In the genomic region with DNA sequence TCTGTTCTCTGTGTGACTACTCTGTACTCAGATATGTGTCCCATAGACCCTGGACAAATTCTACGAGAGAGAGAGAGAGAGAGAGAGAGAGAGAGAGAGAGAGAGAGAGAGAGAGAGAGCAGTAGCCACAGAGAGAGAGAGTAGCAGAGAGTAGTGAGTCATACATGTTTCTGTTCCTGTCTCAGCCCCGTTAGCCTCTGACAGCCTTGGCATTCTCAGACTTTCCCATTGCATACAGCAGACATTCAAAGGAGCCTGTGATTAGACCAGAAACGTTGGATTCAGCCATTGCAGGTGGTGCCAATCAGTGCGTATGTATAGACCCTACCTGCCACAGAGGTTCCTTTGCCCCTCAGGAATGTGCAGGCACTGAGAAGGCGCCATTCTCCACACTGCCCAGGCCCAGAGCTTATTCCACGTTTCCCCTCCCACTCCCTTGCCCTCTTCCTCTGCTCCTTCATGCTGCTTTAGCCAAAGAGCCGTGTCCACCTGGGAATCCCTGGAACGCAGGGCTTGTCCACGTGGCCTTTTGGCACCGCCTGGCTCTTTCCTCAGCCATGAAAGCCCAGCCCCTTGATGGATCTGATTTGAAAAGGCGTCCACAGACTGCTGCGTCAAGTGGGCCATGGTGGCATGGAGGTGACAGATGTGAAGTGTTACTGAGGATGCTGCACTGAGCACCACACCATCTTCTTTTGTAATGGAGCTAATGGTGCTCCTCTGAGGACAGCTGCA, we compare ENCODE assay signal across 18 mouse cellular contexts.
DNase-seq lines count a peak whose midpoint lies in the region; ATAC-seq lines count a peak whose summit lies in the region.
"Had no signal": no experiment of that assay in that cellular context is flagged by ENCODE, and none has a peak within 500 bp of the region (broad histone marks: within the 10 kb centered on the region; RNA-seq: fewer than 3 reads in every experiment).

No protein-coding gene starts in this region.

- intact Hi-C loops in left cerebral cortex, postnatal 4 days (cut with DNase I), result no loop called here
- intact Hi-C loops in left cerebral cortex, postnatal 14 days (cut with DNase I), result no loop called here

- ATAC-seq in frontal cortex, adult (ENCODE audit: low TSS enrichment), result peak; percentile 65; the same call in 1 of the 2 replicates
- ATAC-seq: forebrain, embryonic 16.5 days; inflammation-experienced regulatory T-cells, adult 6 months; liver, embryonic 12.5 days had no signal

- peak; percentile 33 to 71 for DNase-seq in adrenal gland, adult (ENCODE audit: inconsistent age in 2 of 2, low spot score in 1 of 2)
- no peak for DNase-seq in adrenal gland, postnatal 4 days (ENCODE audit: low spot score in 2 of 2)
- DNase-seq in frontal cortex, postnatal 25 days (ENCODE audit: low spot score in 2 of 2), result no peak
- peak; percentile 18 for DNase-seq in left cerebral cortex, postnatal 4 days
- no peak for DNase-seq in left cerebral cortex, adult 9 months (ENCODE audit: low spot score in 2 of 2)
- DNase-seq in retina, embryonic 14.5 days (ENCODE audit: low spot score), result peak; percentile 63
- no peak for DNase-seq in left cerebral cortex, postnatal 14 days (ENCODE audit: low spot score in 2 of 2)
- DNase-seq: cerebellum, adult 11 months; embryo, embryonic 11 days; kidney, adult 18-20 months; kidney, postnatal 10 days; lung, adult 18-20 months; lung, postnatal 10 days; thymus, postnatal 14 days had no signal

Comparison
In these comparisons a context has a peak if more than half of its experiments do, and no peak if none do; other contexts are left out.
1. DNase-seq: peak in adrenal gland, adult (2 of 2), left cerebral cortex, postnatal 4 days (single experiment) and retina, embryonic 14.5 days (single experiment); none in adrenal gland, postnatal 4 days (0 of 2), frontal cortex, postnatal 25 days (0 of 2), left cerebral cortex, adult 9 months (0 of 2) and left cerebral cortex, postnatal 14 days (0 of 2).